Mouse (Mus musculus) right cerebral cortex, adult 18-20 months (tissue): ENCODE measurements around the gene Cdh9.

Source experiments
- DNase-seq: peaks from one replicate; pipeline ENCODE4 v3.0.0; 2022; ENCODE audit warnings: mixed read lengths

The Cdh9 gene

GRCm38 (mm10) chr15:16728470-16729011, at the start of gene Cdh9:
TSS of gene Cdh9 (plus strand) at chr15:16728756.
- peak; percentile 45 for DNase-seq

GRCm38 (mm10) chr15:16679096-16679495, 49.5 kb upstream of the Cdh9 start:
- DNase-seq: no peak

GRCm38 (mm10) chr15:16699821-16700220, 28.7 kb upstream of the Cdh9 start:
- DNase-seq: no peak

- DNase-seq: no peak
Observed at GRCm38 (mm10) chr15:16702340-16702739, 26.2 kb upstream of the Cdh9 start.

- no peak for DNase-seq
Observed at GRCm38 (mm10) chr15:16739088-16739487, 10.5 kb downstream of the Cdh9 start.

GRCm38 (mm10) chr15:16746672-16747071, 18.1 kb downstream of the Cdh9 start:
- no peak for DNase-seq

GRCm38 (mm10) chr15:16763252-16763651, 34.7 kb downstream of the Cdh9 start:
- peak; percentile 71 for DNase-seq

GRCm38 (mm10) chr15:16784575-16784974, 56.0 kb downstream of the Cdh9 start:
- DNase-seq: no peak

- no peak for DNase-seq
Observed at GRCm38 (mm10) chr15:16792857-16793256, 64.3 kb downstream of the Cdh9 start.

GRCm38 (mm10) chr15:16801302-16801701, 72.7 kb downstream of the Cdh9 start:
- DNase-seq: no peak

- no peak for DNase-seq
Observed at GRCm38 (mm10) chr15:16810787-16811186, 82.2 kb downstream of the Cdh9 start.

- no peak for DNase-seq
Observed at GRCm38 (mm10) chr15:16814035-16814434, 85.5 kb downstream of the Cdh9 start.

GRCm38 (mm10) chr15:16834761-16835160, 106.2 kb downstream of the Cdh9 start:
- no peak for DNase-seq

GRCm38 (mm10) chr15:16882542-16882941, 154.0 kb downstream of the Cdh9 start:
- DNase-seq: no peak

GRCm38 (mm10) chr15:16896674-16897073, 168.1 kb downstream of the Cdh9 start:
- DNase-seq: no peak
